In the genomic region with DNA sequence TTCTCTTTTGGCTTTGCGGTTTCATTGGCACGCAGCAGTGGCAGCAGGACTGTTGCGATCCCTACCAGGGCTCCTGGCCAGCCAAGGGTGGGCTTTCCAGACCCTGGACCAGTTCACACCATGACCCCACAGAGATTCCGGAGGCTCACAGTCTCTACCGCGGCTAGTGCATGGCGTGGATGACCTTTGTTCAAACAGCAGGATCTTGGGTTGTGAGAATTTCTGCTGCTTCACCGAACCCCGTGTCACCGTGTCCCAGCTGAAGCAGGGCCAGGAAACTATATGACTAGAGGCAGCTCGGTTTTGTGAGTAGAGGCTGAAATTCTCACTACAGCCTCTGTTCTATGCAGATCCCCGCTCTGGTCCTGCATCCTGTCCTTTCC, we compare ENCODE assay signal across 8 mouse cellular contexts. TPM values are rescaled to one million over a fixed set of nuclear protein-coding genes. Genes with fewer than 3 reads are reported as not detected.
A peak's percentile ranks its signal among the peaks of the same experiment; 100 is the strongest.
DNase-seq lines count a peak whose midpoint lies in the region; ATAC-seq and TF ChIP-seq lines count a peak whose summit lies in the region.

No protein-coding gene starts in this region.

- peak overlapping the region; percentile 11; the same call in 1 of the 2 replicates for H3K4me3 ChIP-seq in thymus, adult 2 months (ENCODE audit: control insufficient read depth, insufficient read depth, low read length)
- peak overlapping the region; percentile 81 for H3K4me3 ChIP-seq in kidney, adult 2 months (ENCODE audit: insufficient read depth, low read depth, low read length)
- peak overlapping the region; percentile 17 for H3K4me3 ChIP-seq in midbrain, embryonic 16.5 days (ENCODE audit: low read depth, low read length)

- peak; percentile 89 for ATAC-seq in midbrain, embryonic 16.5 days
- no peak for ATAC-seq in monocyte, adult 5-6 weeks (replicated peaks; ENCODE audit: insufficient number of reproducible peaks, low FRiP score, low TSS enrichment, poor library complexity, severe bottlenecking)

- no peak overlapping the region for H3K9ac ChIP-seq in midbrain, embryonic 16.5 days (ENCODE audit: low read depth, low read length)

- no peak for TF ChIP-seq CTCF in thymus, adult 2 months (IDR thresholded peaks at IDR 0.05; ENCODE audit: borderline replicate concordance, control insufficient read depth, extremely low read depth, insufficient read depth, low read length, poor library complexity)
- TF ChIP-seq CTCF in kidney, adult 2 months (conservative IDR thresholded peaks at IDR 0.05; ENCODE audit: insufficient read depth, insufficient read length, low read depth, low read length): no peak

- 75% methylated on average over 12 of the region's 12 CpGs for WGBS in thymus, adult 2 months
- 38% methylated on average over 12 of the region's 12 CpGs for WGBS in kidney, adult 2 months
- 40% methylated on average over 12 of the region's 12 CpGs for WGBS in midbrain, embryonic 16.5 days

- H3K4me2 ChIP-seq in midbrain, embryonic 16.5 days (ENCODE audit: low read length): peak overlapping the region; percentile 43

- no peaks in the 10 kb centered on the region for H3K9me3 ChIP-seq in midbrain, embryonic 16.5 days (replicated peaks; ENCODE audit: control insufficient read depth, low read length, poor library complexity, severe bottlenecking)

- no peaks in the 10 kb centered on the region for H3K36me3 ChIP-seq in thymus, adult 2 months (ENCODE audit: control insufficient read depth, insufficient read depth, low read length)
- H3K36me3 ChIP-seq in kidney, adult 2 months (ENCODE audit: control insufficient read depth, insufficient read depth, low read length): peaks cover 2% of the 10 kb centered on the region; the same call in 1 of the 2 replicates
- H3K36me3 ChIP-seq in midbrain, embryonic 16.5 days (ENCODE audit: control insufficient read depth, insufficient read depth, low read length): no peaks in the 10 kb centered on the region

- H3K4me1 ChIP-seq in thymus, adult 2 months (replicated peaks; ENCODE audit: control insufficient read depth, insufficient read depth, low read length): no peaks in the 10 kb centered on the region
- H3K4me1 ChIP-seq in kidney, adult 2 months (ENCODE audit: control insufficient read depth, insufficient read depth, low read length): peaks cover 14% of the 10 kb centered on the region; the same call in 1 of the 2 replicates
- peaks cover 3% of the 10 kb centered on the region for H3K4me1 ChIP-seq in midbrain, embryonic 16.5 days (ENCODE audit: control insufficient read depth, insufficient read depth, low read length)

- TF ChIP-seq POLR2A in thymus, adult 2 months (IDR thresholded peaks at IDR 0.05; ENCODE audit: control insufficient read depth, extremely low read depth, insufficient read depth, low read length, poor library complexity): no peak
- no peak for TF ChIP-seq POLR2A in kidney, adult 2 months (IDR thresholded peaks at IDR 0.05; ENCODE audit: low read depth, low read length)

- DNase-seq in gastrocnemius, adult 18-20 months (ENCODE audit: low spot score): peak; percentile 11
- no peak for DNase-seq in gastrocnemius, postnatal 14 days
- DNase-seq in thymus, adult 2 months: no peak
- no peak for DNase-seq in thymus, postnatal 14 days
- DNase-seq in kidney, adult 2 months: peak; percentile 79
- no peak for DNase-seq in ovary, adult 18-20 months (ENCODE audit: low spot score)

- no peak overlapping the region; the same call in 1 of the 2 replicates for H3K27ac ChIP-seq in thymus, adult 2 months (ENCODE audit: control insufficient read depth, insufficient read depth, low read length)
- peak overlapping the region; percentile 96 for H3K27ac ChIP-seq in kidney, adult 2 months (ENCODE audit: insufficient read depth, low read depth, low read length)
- peak overlapping the region; percentile 68 for H3K27ac ChIP-seq in midbrain, embryonic 16.5 days (ENCODE audit: low read length)

- no peaks in the 10 kb centered on the region for H3K27me3 ChIP-seq in thymus, adult 2 months (ENCODE audit: control insufficient read depth, insufficient read depth, low read length)
- no peaks in the 10 kb centered on the region for H3K27me3 ChIP-seq in kidney, adult 2 months (replicated peaks; ENCODE audit: control insufficient read depth, insufficient read depth, low read length)
- H3K27me3 ChIP-seq in midbrain, embryonic 16.5 days (ENCODE audit: control insufficient read depth, insufficient read depth, low read depth, low read length): no peaks in the 10 kb centered on the region

- intact Hi-C loops in gastrocnemius, postnatal 14 days (cut with DNase I; ENCODE audit: low total_unique reads): no loop called here

RNA-seq across cellular contexts. Expression of a gene that starts 7.7 kb away (rescaled TPM):
- 10 to 100 TPM in 1 of 2 experiments, 1 to 10 TPM in 1; 8.4 to 11.1 TPM for total RNA-seq in gastrocnemius, adult 18-20 months (2021)
- total RNA-seq in gastrocnemius, postnatal 14 days (2021): 10 to 100 TPM; 16.2 to 23.7 TPM
- 14.1 and 16.3 TPM in 2 replicates for polyA plus RNA-seq in thymus, adult 2 months (2012; rRNA removed)
- 488 and 529 TPM in 2 replicates for polyA plus RNA-seq in kidney, adult 2 months (2012; rRNA removed)
- 23.0 and 32.3 TPM in 2 replicates for polyA plus RNA-seq in midbrain, embryonic 16.5 days (2015; fragmentation: Nextera tagmentation; extraction: Ambion mirVana)
- total RNA-seq in monocyte, adult 5-6 weeks (2017): not detected in 3 replicates

RNA-seq across cellular contexts. Expression of a gene that starts 39.8 kb away (rescaled TPM):
- total RNA-seq in gastrocnemius, adult 18-20 months (2021): 10 to 100 TPM; 12.2 to 13.8 TPM
- total RNA-seq in gastrocnemius, postnatal 14 days (2021): 1 to 10 TPM; 3.9 to 7.8 TPM
- 0.88 and 2.1 TPM in 2 replicates for polyA plus RNA-seq in thymus, adult 2 months (2012; rRNA removed)
- polyA plus RNA-seq in kidney, adult 2 months (2012; rRNA removed): 116 and 161 TPM in 2 replicates
- polyA plus RNA-seq in midbrain, embryonic 16.5 days (2015; fragmentation: Nextera tagmentation; extraction: Ambion mirVana): 0.24 and 0.26 TPM in 2 replicates
- not detected in 3 replicates for total RNA-seq in monocyte, adult 5-6 weeks (2017)

RNA-seq across cellular contexts. Expression of a gene that starts 45.0 kb away (rescaled TPM):
- under 1 TPM; 0.11 to 0.26 TPM for total RNA-seq in gastrocnemius, adult 18-20 months (2021)
- total RNA-seq in gastrocnemius, postnatal 14 days (2021): under 1 TPM; 0.16 to 0.31 TPM
- 0.08 TPM in 1 of 2 replicates, not detected in the other for polyA plus RNA-seq in thymus, adult 2 months (2012; rRNA removed)
- polyA plus RNA-seq in kidney, adult 2 months (2012; rRNA removed): 28.0 and 29.6 TPM in 2 replicates
- polyA plus RNA-seq in midbrain, embryonic 16.5 days (2015; fragmentation: Nextera tagmentation; extraction: Ambion mirVana): 0.38 and 0.81 TPM in 2 replicates
- total RNA-seq in monocyte, adult 5-6 weeks (2017): not detected in 3 replicates

Comparison
In these comparisons a context has a peak if more than half of its experiments do, and no peak if none do; other contexts are left out.
1. DNase-seq: peak in gastrocnemius, adult 18-20 months (single experiment) and kidney, adult 2 months (single experiment); none in gastrocnemius, postnatal 14 days (single experiment), thymus, adult 2 months (single experiment), thymus, postnatal 14 days (single experiment) and ovary, adult 18-20 months (single experiment).
2. H3K4me3 ChIP-seq: peak in every context shown above with its lines; median percentile 81 in kidney, adult 2 months; 17 in midbrain, embryonic 16.5 days; 11 in thymus, adult 2 months.